Mouse (Mus musculus) testis, adult 2 months (tissue): ENCODE results near the gene Psmb9.

ENCODE experiments used
- CTCF ChIP-seq: fragments of 200-500 bp; IDR thresholded peaks from 2 replicates; pipeline ENCODE4 v1.5.1; 2012; ENCODE audit warnings: low read depth, mild to moderate bottlenecking, inconsistent platforms, low read length, moderate library complexity; ENCODE audit not compliant: control insufficient read depth, insufficient read depth, insufficient replicate concordance
- POLR2A ChIP-seq: fragments of 200-500 bp; IDR thresholded peaks from 2 replicates; pipeline ENCODE4 v1.6.1; 2012; ENCODE audit warnings: low read depth, mild to moderate bottlenecking, inconsistent platforms, low read length, moderate library complexity; ENCODE audit not compliant: control insufficient read depth

- TF ChIP-seq CTCF, result no peak
- TF ChIP-seq POLR2A, result no peak
These were observed 10.4 kb upstream of the Psmb9 start for GRCm38 (mm10) chr17:34197904-34198520.
